Mouse (Mus musculus) brown adipose tissue, adult 24 weeks (tissue): ENCODE results near the gene Ttc13. TPM values are rescaled to one million over a fixed set of nuclear protein-coding genes. Genes with fewer than 3 reads are reported as not detected.

Experiments
- H3K27ac ChIP-seq: fragments of 200-500 bp; replicated peaks from 2 replicates; pipeline ENCODE4 v1.5.1; 2012; ENCODE audit warnings: low read depth, mild to moderate bottlenecking, low read length
- H3K4me1 ChIP-seq: fragments of 200-500 bp; 2 replicates; pipeline ENCODE4 v1.6.1; 2012; ENCODE audit warnings: low read length, mixed read lengths; ENCODE audit not compliant: control insufficient read depth, insufficient read depth, insufficient read length
- H3K4me3 ChIP-seq: fragments of 200-500 bp; 2 replicates; pipeline ENCODE4 v1.5.1; 2012; ENCODE audit warnings: low read depth, mild to moderate bottlenecking, low read length, moderate library complexity; ENCODE audit not compliant: insufficient read depth
- polyA plus RNA-seq: library from polyadenylated mRNA; stranded (reverse); fragments of >200 nt; gene quantifications from 2 replicates; pipeline ENCODE4 v1.2.4, GENCODE M21; 2012; ENCODE audit not compliant: missing spikeins, insufficient read depth, insufficient read length

The Ttc13 gene
- polyA plus RNA-seq, 1 experiment, result 18.6 TPM

GRCm38 (mm10) chr8:124653568-124654475 lies 68.0 kb downstream of the Ttc13 start:
- Histone ChIP-seq H3K4me1 (no peaks in the 10 kb centered on the region), H3K4me3 (no peak overlapping the region), H3K27ac (no peak overlapping the region)

DNA sequence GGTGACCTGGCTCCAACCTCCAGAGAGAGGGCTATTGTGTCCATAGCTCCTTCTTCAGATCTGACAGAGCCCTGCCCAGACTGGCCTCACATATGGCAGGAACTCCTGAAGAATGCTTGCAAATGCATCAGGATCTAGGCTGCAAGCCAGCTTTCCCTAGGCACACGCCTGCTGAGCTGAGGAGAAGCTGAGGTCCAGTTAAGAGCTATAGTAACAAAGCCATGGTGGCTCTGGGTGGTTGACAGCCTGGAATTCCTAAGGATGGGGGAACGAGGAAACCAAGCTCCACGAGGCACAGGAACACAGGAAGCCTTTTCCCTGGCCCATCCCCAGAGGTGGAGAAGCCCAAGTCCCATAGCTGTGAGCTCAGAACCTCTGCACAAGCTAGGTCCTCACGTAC lies 69.2 kb downstream of the Ttc13 start:
- no peak overlapping the region for H3K27ac ChIP-seq
- H3K4me1 ChIP-seq, result no peaks in the 10 kb centered on the region
- no peak overlapping the region for H3K4me3 ChIP-seq

- Histone ChIP-seq H3K4me1 (no peaks in the 10 kb centered on the region), H3K4me3 (no peak overlapping the region), H3K27ac (no peak overlapping the region)
Observed at GRCm38 (mm10) chr8:124651776-124652175, 70.0 kb downstream of the Ttc13 start.

GRCm38 (mm10) chr8:124648311-124648710 lies 73.5 kb downstream of the Ttc13 start:
- Histone ChIP-seq H3K4me3 (no peak overlapping the region), H3K4me1 (peaks cover 3% of the 10 kb centered on the region; the same call in 1 of the 2 replicates), H3K27ac (no peak overlapping the region)

- Histone ChIP-seq H3K27ac (no peak overlapping the region), H3K4me1 (peaks cover 3% of the 10 kb centered on the region; the same call in 1 of the 2 replicates), H3K4me3 (no peak overlapping the region)
Observed at GRCm38 (mm10) chr8:124643540-124644339, 78.0 kb downstream of the Ttc13 start.

- Histone ChIP-seq H3K4me3 (no peak overlapping the region), H3K4me1 (peaks cover 3% of the 10 kb centered on the region; the same call in 1 of the 2 replicates), H3K27ac (no peak overlapping the region)
Observed at GRCm38 (mm10) chr8:124641599-124641998, 80.2 kb downstream of the Ttc13 start.

DNA sequence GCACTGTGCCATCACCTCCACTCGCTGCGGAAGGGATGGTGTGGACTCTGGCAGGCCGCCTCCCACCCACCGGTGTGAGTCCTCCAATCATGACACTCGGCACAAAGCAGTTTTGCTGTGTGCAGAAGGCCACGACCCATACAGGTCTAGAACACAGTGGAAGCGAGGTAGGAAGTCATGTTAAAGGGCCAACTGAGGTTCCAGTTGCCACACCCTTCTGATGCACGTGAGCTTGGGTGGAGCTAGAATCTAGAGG lies 86.6 kb downstream of the Ttc13 start:
- no peak overlapping the region for H3K27ac ChIP-seq
- H3K4me3 ChIP-seq, result no peak overlapping the region
- peaks cover 3% of the 10 kb centered on the region; the same call in 1 of the 2 replicates for H3K4me1 ChIP-seq

DNA sequence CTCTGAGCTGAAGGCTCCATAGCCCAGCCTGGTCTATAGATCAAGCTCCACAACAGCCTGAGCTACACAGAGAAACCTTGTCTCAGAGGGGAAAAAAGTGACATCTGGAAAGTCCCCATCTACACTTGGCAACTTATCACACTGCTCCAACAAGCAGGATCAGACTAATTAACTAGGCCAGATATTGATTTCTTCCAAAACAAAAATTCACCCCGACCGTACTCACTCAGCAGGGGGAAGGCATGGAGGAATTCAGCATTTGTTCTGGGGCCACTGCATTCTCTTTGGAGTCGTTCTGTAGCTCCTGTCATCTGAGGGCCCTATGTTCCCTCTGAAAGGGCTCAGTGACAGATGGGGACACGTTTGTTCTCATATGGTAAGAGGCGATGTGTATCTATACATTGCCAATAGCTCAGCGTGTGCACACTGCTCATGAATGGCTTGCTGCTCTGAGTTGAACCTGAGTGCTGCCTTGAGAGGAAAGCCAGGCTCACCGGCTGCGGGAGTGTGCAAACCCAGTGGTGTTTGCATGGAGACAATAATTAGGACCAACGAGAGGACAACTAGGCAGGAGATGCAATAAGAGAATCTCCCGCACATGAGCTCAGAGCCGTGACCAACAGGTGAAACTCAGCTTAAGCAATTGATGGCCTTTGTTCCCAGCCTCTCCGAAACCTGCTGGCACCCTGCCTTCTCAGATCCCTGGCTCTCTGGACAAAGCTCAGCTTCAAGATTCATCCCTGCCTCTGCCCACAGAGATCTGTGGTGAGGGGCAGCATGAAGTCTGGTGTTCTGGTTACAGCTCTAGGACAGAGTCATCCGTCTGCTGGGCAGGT lies 87.2 kb downstream of the Ttc13 start:
- no peak overlapping the region for H3K27ac ChIP-seq

GRCm38 (mm10) chr8:124633001-124633703 lies 88.6 kb downstream of the Ttc13 start:
- no peak overlapping the region for H3K4me3 ChIP-seq
- H3K4me1 ChIP-seq, result peaks cover 3% of the 10 kb centered on the region; the same call in 1 of the 2 replicates
- H3K27ac ChIP-seq, result no peak overlapping the region

More for the DNA sequence above, 87.2 kb downstream of the Ttc13 start:
- H3K4me3 ChIP-seq, result no peak overlapping the region
- peaks cover 3% of the 10 kb centered on the region; the same call in 1 of the 2 replicates for H3K4me1 ChIP-seq

DNA sequence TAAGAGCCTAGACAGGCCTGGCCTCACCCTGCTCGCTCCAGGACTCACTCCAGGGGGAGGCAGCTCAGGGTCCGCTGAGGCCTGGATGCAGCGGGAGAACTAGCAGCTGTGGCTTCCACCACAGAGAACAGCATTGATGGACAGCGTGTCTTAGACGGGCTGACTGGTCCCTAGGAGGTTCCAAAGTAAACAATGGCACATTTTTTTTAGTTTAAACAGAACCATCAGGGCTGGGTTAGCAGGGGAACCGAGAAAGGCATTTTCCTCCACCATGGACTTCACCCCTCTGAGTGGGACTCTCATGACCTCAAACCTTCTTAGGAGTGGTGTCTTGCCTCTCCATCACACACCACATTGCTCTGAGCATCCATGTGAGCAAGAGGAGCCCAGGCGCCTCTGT lies 89.8 kb downstream of the Ttc13 start:
- Histone ChIP-seq H3K4me3 (no peak overlapping the region), H3K27ac (no peak overlapping the region), H3K4me1 (peaks cover 3% of the 10 kb centered on the region; the same call in 1 of the 2 replicates)

DNA sequence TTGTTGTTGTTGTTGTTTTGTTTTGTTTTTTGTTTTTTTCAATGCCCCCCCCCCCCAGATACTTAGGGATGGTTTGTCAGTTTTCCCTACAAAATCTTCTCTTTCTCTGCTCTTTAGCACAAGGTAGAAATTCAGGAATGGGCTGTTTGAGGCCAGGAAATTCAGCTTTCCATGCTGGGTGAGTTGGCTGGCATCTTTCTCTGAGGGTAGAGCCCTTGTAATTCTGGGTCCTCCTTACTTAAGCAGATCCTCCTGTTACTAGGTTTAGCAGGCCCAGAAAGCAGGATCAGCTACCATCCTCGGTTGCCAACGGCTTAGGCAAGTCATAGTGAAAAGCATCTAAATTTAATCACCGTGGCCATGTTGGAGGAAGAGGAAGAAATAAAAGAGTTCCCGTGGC lies 90.9 kb downstream of the Ttc13 start:
- H3K4me1 ChIP-seq, result peaks cover 3% of the 10 kb centered on the region; the same call in 1 of the 2 replicates
- H3K4me3 ChIP-seq, result no peak overlapping the region
- no peak overlapping the region for H3K27ac ChIP-seq

- H3K27ac ChIP-seq, result no peak overlapping the region
- H3K4me3 ChIP-seq, result no peak overlapping the region
Observed at GRCm38 (mm10) chr8:124630489-124630888, 91.3 kb downstream of the Ttc13 start.

DNA sequence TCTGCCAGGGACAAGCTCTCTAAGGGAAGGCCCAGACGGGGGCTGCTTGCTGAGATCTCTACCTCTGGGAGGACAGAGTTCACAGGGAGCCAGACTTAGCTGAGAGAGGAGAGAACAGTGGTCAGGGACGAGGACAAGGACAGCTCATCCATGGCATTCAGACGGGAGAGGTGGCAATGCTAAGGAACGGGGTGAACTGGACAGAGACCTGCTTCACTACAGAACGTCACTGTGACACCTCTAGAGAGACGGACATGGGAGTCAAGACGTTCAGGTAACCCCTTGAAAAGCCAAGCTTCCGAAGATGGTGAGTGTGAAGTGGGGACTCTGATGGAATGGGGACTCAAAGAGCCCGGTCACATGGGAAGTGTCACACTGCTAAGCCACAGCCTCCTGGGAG lies 95.5 kb downstream of the Ttc13 start:
- Histone ChIP-seq H3K27ac (no peak overlapping the region), H3K4me3 (no peak overlapping the region), H3K4me1 (no peaks in the 10 kb centered on the region)

More at GRCm38 (mm10) chr8:124630489-124630888, 91.3 kb downstream of the Ttc13 start:
- peaks cover 3% of the 10 kb centered on the region; the same call in 1 of the 2 replicates for H3K4me1 ChIP-seq
